Mouse (Mus musculus) layer of hippocampus, adult 11-12 months (tissue): Measurements from ENCODE around the gene Carns1.
"Not testable (repeated sequence)": the region's sequence is repeated elsewhere in the genome, so short reads cannot be mapped to it uniquely, and the experiment has no call there.

Experiments
- DNase-seq: peaks from one replicate; pipeline ENCODE4 v3.0.0; 2022; ENCODE audit warnings: low spot score

The Carns1 gene

DNA sequence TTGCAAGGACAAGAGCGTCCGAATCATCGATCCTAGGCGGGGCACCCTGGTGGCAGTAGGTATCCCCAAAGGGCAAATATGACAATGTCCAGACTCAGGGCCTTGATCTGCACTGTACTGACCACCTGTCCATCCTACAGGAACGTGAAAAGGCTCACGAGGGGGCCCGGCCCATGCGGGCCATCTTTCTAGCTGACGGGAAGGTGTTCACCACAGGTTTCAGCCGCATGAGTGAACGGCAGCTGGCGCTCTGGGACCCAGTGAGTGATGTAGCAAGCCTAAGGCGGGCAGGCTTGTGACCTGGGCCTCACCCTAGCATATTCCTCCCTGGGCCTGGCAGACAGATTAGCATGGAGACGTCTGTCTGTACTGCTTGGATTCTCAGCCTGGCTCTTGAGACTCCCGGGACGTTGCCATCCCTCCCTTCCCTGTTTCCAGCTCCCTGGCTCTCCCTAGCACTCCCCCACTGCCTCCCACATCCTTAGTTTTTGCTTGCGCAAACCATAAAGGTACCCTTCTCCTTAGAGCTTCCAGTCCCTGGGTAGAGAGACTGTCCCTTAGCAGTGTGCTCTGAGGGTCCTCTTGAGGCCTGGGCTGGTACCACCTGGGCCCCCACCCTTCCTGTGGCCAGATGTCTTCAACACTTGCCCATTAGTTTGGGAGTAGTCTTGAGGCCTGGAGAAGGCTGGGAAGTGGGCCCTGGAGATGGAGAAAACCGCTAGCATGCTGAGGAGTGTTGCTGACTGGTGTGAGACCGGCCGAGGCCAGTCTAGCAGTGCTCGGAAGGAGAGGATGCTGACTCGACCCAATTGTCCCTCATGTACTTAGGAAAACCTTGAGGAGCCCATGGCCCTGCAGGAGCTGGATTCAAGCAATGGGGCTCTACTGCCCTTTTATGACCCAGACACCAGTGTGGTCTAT is 24.5 kb downstream of the Carns1 start:
- DNase-seq = no peak

DNA sequence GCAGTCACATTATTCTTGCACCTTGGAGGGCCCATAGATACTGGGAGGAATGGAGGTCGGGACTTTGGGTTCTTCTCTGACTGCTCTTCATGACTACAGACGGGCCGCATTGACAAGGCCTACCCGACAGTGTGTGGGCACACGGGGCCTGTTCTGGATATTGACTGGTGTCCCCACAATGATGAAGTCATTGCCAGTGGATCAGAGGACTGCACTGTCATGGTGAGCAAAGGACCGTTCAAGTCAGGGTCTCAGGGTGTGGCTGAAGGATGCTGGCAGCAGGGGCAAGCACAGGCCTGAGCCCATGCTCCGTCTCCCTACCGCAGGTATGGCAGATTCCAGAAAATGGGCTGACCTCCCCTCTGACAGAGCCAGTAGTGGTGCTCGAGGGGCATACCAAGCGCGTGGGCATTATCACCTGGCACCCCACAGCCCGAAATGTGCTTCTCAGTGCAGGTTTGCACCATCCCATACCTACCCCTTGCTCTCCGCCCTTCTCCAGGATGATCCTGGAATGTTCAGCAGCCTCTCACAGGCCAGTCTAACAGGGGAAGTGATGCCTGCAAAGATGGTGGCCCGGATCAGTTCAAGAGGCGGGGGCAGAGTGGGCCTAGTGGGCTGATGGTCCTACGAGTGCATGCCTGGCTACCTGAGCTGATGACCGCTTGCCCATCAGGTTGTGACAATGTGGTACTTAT is 25.4 kb downstream of the Carns1 start:
- DNase-seq = no peak

DNA sequence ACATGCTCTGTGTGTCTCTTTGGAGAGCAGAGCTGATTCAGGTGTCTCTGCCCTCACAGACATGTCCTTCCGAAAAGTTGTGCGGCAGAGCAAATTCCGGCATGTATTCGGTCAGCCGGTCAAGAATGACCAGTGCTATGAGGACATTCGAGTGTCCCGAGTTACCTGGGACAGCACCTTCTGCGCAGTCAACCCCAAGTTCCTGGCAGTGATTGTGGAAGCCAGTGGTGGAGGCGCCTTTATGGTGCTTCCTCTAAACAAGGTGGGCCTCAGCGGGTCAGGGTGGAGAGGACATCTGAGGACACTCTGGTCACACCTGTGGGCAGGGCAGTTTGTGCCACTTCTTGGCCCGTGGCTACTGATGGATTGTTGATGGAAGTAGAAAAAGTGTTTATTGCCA is 26.0 kb downstream of the Carns1 start:
- no peak for DNase-seq

DNA sequence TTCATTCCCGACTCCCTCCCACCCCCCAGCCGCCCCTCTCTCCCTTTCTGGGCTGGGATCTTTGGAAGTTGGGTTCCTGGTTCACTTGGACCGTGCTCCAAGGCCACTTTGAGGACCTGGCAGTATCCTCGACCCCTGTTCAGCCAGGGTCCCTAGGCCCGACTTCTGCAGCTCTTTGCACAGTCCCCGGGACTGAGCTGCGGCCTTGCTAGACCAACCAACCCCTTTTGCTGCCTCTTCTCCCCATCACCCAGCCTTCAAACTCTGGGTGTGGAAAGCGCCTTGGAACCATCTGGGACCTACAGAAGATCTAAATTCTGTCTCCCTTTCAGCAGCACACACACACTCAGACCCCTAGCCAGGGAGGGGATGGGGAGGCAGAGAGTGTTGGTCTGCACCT is 26.5 kb downstream of the Carns1 start:
- DNase-seq = no peak

DNA sequence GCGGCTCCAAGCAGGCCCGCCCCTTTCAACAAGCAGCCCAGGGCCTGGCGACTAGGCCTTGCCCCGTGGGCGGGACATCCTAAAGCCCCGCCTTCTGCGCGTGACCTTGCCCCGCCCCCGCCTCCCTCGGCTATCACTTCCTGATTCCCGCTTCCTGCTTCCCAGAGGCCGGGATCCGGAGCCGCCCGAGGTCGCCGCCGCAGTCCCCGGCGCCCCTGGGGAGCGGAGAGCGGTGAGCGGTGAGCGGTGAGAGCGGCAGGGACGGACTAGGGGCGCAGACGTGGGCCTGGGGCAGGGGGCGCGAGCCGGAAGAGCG is 26.8 kb downstream of the Carns1 start, which contains the start of gene Coro1b:
TSS of gene Coro1b (plus strand) at position 129 of the 316 bp plus-strand sequence.
- peak; percentile 96 for DNase-seq

DNA sequence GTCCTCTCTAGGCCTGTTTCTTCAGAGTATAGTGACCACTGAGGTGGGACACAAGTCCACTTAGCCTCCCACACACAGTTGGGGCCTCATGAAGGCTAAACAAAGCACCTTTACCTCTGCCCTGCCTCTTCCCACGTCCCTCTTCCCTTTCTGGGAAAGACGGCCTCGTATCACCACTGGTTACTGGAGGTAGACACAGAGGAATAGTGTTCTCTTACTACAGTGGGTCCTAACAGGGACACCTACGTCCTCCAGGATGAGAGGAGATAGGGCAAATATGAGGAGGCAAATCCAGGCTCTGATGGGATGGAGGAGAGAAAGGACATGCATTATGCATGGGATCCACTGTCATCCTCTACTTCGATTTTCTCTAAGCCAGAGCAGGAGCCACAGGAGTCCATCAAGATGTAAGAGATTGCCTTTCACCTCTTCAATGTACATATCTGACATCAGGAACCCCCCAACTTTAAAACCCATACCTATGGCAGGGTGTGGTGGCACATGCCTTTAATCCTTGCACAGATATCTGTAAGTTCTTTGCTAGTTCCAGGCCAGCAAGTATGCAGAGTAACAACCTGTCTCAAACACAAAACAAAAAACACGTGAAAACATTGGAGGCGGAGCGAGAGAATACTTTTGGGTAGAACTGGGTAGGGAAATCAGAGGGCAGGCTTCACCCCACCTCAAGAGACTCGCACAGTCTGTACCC is 27.3 kb downstream of the Carns1 start:
- no peak for DNase-seq

DNA sequence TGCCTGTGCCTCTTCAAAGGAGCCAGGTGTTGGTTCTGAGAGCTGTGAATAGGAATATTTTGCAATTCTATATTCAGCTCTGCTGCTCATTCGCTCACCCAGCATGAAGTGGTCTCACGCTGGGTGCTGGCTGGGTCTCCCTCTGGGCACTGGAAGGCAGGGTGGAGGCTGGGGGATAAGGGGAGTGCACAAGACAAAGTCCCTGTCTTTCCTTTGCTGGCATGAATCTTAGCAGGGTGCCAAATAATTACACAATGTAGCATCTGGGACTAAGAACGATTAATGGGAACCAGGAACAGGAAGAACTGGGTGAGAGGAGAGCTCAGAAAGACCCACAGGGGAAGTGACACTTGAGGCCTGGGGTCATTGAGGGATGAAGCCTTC is 28.3 kb downstream of the Carns1 start:
- DNase-seq = no peak

DNA sequence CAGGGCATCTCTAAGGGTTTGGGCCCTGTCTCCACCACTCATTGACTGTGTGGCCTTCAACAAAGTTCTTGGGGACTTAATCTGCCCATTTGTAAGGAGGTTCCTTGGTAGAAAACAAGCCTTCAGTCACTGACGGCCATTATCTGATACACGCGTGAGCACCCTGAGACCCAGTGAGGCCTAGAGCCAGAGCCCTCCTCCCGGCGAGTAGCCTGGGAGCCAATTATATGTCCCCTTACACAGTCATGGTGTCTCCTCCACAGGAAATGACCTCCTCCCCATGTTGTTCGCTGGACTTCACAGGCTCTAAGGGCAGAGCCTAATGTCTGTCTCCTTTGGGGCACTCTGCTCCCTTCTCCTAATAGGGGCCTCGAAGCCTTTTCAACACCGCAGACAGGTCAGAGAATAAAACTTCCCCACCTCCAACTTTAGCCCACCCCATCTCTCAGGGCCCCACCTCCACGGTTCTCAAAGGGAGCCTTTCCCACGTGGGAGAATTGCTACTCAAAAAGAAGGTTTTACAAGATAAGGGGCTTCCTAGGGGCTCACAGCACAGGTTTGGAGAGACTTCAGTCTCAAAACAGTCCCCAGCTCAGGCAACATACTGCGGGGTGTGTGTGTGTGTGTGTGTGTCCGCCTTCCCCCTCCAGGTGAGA is 28.8 kb downstream of the Carns1 start:
- no peak for DNase-seq

DNA sequence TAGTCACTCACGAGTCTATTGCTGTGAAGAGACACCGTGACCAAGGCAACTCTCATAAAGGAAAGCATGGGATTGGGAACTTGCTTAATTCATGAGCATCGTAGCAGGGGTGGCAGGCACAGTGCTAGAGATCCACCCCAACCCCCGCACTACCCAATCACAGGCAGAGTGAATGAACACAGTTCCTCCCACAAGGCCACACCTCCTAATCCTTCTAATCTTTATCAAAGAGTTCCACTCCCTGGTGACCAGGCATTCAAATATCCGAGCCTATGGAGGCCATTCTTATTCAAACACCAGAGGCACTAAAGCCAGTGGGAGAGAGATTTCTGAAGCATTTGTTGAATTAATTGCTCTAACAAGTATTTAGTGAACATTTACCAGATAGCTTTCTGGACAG is 29.3 kb downstream of the Carns1 start:
- no peak for DNase-seq

DNA sequence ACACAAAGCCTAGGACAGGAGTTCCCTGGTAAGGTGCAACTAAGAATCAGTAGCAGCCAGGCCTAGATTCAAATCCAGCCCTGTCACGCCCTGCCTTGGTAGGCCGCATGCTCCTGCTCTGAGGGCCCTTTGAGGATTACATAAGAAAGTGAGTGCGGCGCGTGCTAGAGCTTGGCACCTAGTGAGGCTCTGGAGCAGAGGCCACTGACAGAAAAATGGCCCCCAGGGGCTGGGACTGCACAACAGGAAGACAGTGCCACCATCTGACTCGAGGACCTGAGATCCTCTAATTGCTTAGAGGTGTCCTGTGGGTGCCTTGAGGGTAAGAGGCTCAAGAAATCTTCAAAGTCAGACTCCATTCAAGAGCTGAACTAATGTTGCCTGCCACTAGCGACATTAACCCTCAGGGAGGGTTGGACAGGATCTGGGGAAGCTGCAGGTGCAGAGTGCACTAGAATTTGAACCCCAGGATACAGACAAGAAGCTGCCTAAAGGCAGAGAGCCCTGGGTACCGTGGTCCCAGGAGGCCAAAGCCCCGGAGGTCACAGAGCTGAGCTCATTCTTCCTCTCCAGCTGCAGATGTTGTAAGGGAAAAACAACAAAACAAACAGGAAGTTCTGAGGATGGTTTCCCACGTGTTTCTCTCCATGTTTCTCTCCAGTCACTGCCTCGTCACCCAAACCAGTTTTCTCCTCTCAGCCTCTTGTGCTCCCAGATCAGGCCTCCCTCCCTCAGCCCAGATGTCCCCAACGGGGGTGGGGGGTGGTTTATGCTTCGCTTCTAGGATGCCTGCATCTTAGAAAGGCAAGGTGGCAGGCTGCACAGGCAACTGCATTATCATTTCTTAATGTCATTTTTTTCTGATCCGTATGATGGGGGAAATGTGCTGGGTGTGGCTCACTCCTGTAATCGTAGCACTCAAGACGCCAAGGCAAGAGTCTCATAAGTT is 30.5 kb downstream of the Carns1 start:
- DNase-seq = no peak

DNA sequence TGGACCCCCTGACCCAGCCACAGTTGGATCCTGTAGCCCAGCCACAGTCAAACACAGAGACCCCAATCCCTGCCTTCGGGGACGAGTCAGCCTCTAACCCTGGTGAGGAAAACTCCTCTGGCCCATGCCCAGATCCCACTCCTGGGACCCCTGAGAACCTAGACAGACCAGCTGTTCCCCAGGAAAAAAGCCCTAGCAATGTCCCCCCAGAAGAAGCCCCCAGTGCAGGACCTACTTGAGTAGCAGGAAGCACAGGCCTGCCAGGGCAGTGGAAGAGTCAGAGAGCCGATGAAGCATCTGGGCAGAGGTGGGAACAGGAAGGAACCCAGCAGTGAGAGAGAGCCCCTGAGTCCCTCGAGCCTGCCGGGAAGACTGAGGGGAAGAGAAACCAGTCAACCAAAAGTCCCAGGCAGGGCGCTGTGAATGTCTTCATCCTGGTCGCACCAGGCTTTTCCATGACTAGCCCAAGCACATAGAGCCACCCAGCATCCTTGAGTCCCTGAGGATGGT is 31.5 kb downstream of the Carns1 start, which contains the start of gene Cabp4:
TSS of gene Cabp4 (minus strand) at position 275 of the 510 bp plus-strand sequence.
- no peak for DNase-seq

DNA sequence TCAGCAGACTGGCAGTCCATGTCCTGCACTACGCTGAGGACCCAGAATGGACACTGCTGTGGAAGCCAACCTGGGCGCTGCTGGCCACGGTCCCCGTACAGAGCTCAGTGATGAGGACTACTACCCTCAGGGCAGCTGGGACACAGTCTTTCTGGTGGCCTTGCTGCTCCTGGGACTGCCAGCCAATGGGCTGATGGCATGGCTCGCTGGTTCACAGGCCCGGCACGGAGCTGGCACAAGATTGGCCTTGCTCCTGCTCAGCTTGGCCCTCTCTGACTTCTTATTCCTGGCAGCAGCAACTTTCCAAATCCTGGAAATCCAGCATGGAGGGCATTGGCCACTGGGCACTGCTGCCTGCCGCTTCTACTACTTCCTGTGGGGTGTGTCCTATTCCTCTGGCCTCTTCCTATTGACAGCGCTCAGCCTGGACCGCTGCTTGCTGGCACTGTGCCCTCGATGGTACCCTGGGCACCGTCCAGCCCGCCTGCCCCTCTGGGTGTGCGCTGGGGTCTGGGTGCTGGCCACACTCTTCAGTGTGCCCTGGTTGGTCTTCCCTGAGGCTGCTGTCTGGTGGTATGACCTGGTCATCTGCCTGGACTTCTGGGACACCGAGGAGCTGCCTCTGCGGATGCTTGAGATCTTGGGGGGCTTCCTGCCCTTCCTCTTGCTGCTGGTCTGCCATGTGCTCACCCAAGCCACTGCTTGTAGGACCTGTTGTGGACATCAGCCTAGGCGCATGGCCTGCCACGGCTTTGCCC is 32.7 kb downstream of the Carns1 start:
- DNase-seq = no peak

DNA sequence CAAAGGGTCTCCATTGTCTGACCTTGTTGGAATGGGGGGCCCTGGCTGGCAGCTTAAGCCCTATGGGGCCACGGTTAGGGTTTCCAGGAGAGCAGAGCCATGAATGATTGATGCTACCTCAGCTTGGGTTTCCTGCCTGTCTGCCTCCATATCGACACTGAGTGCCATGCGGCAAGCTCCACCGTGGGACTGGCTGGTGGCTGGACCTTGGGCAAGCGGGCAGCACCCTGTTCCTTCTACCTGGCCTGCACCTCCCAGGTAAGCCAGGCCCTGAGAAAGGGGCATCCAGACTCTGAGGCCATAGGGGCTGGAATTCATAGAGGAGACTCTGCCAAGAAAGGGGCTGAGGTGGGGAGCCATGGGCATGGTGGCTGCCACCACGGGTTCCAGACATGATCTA is 35.1 kb downstream of the Carns1 start:
- no peak for DNase-seq

DNA sequence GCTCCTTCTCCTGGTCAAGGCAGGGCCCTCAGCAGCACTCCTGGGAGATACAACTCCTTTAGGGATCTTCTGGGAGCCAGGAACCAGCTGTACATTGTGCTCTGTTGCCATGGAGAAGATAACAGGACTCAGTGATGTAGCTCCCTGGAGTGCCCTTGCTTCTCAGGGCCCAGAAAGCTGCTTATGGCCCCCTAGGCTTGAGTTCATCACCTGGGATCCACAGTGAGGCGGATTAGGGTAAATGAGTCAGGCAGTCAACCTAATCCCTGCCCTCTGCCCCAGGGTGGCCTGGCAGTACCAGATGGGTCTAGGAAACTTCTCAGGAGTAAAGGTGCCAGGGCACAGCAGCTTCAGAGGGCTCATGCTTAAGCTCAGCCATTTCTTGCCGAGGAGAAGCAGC is 35.8 kb downstream of the Carns1 start, which contains the start of gene Gpr152:
TSS of gene Gpr152 (plus strand) at position 342 of the 400 bp plus-strand sequence.
- no peak for DNase-seq

DNA sequence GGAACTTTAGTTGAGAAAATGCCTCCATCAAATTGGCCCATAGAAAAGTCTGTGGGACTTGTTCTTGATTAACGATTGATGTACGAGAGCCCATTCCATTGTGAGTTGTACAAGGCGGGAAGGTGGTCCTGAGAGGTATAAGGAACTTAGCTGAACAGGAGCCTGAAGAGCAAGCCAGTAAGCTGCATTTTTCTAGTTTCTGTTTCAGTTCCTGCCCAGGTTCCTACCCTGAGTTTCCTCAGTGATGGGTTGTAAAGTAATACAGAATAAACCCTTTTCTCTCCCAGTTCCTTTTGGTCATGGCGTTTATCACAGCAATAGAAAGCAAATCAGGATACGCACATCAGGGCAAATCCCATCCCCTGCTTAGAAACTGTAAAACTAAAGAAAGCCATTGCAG is 37.4 kb downstream of the Carns1 start:
- no peak for DNase-seq

DNA sequence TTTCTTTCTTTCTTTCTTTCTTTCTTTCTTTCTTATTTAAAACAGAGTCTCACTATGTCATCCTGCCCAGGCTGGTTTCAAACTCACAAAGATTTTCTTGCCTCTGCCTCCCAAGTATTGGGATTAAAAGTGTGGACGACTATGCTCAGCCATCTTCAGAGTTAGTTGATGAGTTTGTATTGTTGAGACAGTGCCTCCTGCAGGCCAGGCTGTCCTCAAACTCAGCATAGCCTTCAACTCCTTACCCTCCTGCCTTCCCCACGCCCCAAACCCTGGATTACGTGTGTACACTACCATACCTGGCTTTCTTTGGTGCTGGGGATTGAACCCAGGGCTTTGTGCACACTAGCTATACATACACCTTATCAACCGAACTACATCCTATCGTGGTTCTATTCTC is 38.8 kb downstream of the Carns1 start:
- DNase-seq = no peak

DNA sequence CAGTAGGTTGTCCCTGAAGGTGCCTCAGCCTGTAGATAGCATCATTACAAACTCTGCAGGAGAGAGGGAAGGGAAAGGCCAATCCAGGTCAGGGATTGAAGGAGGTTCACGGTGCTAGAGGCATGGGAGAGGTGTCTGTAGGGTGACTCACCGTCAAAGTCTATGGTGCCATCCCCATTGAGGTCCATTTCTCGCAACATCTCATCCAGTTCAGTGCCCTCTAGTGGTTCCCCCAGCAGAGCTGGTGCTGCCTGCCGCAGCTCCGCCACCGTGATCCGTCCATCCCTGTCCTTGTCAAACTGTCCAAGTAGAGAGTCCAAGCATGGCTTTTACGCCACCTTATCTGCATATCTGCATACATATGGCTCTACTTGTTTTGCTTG is 39.3 kb downstream of the Carns1 start:
- DNase-seq = not testable (repeated sequence)

DNA sequence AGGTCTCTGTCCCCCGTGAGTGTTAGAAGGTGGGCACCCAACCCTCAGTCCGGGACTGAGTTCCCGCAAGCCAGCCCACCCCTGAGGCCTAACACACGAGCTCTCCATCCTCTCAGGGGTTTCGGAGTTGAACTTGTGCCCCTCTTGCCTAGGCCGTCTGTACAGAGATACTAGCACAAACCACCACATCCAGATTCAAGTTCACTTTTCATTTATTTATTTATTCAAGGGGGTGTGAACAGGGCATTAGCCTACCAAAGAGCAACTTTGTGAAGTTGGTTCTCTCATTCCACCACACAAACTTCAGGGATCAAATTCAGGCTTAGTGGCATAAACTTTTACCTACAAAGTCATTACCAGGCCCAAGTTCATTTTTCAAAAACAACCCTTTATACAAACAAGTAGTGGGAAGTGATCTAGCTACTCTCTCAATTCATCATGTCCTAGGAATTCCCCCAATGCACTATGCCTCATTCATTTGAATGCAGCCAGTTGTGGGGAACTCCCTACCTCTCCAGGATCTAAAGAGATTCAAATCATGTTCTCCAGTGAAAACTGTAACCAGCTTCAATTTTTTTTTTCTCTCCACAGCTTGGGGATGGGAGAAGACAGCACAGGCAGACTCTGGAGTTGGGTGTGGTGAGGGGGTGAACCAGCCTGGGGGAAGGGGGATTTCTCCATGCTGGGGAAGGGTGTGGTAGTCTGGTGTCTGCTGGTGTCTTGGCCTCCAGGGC is 39.9 kb downstream of the Carns1 start:
- not testable (repeated sequence) for DNase-seq

DNA sequence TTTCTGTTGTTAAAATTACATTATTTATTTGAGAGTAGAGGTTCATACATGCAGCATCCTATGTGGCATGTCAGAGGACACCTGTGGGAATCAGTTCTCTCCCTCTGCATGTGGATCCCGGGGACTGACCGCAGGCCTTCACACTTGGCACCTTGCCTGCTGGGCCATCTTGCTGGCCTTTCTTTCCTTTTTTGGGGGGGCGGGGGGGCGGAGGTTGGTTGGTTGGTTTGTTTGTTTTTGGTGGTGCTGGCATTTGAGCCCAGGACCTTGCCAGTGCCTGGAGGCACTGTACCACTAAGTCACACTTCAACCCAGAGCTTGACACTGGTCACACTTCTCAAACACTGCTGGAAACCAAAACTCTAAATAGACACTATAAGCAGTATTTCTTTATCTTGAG is 40.9 kb downstream of the Carns1 start:
- DNase-seq = no peak
